Mouse (Mus musculus) hindbrain, embryonic 12.5 days (tissue): Measurements from ENCODE around the gene Rad51b. TPM values are rescaled to one million over a fixed set of nuclear protein-coding genes. Genes with fewer than 3 reads are reported as not detected.

ENCODE experiments used
- ATAC-seq: fragments of 200-750 bp; cut with Nextera tagmentation; 2 replicates; pipeline ENCODE4 v1.8.0; 2017; ENCODE audit warnings: moderate TSS enrichment; ENCODE audit not compliant: low FRiP score
- H3K27ac ChIP-seq: fragments of 300-500 bp; sonication (generic); 2 replicates; pipeline ENCODE4 v1.5.1; 2016; ENCODE audit warnings: mild to moderate bottlenecking
- H3K27me3 ChIP-seq: fragments of 300-500 bp; sonication (generic); 2 replicates; pipeline ENCODE4 v1.6.1; 2016; ENCODE audit warnings: mild to moderate bottlenecking
- H3K36me3 ChIP-seq: fragments of 300-500 bp; sonication (generic); 2 replicates; pipeline ENCODE4 v1.6.1; 2016; ENCODE audit warnings: mild to moderate bottlenecking
- H3K4me1 ChIP-seq: fragments of 300-500 bp; sonication (generic); 2 replicates; pipeline ENCODE4 v1.6.1; 2016
- H3K4me2 ChIP-seq: fragments of 300-500 bp; sonication (generic); replicated peaks from 2 replicates; pipeline ENCODE4 v1.6.1; 2016; ENCODE audit warnings: mild to moderate bottlenecking
- H3K4me3 ChIP-seq: fragments of 300-500 bp; sonication (generic); 2 replicates; pipeline ENCODE4 v1.5.1; 2016; ENCODE audit warnings: mild to moderate bottlenecking
- H3K9ac ChIP-seq: fragments of 300-500 bp; sonication (generic); 2 replicates; pipeline ENCODE4 v1.6.1; 2016; ENCODE audit warnings: mild to moderate bottlenecking, moderate library complexity
- H3K9me3 ChIP-seq: fragments of 300-500 bp; sonication (generic); replicated peaks from 2 replicates; pipeline ENCODE4 v1.6.1; 2016; ENCODE audit warnings: mild to moderate bottlenecking
- WGBS: fragments of 180-500 bp; shearing (Covaris S2); methylation state at CpG from one replicate; pipeline ENCODE4 v1.1.7; 2016; 5-methylcytosine and 5-hydroxymethylcytosine counted together
- polyA plus RNA-seq: library from polyadenylated mRNA; unstranded; fragments of >200 nt; fragmentation: Nextera tagmentation; extraction: Ambion mirVana; gene quantifications from 2 replicates; pipeline ENCODE4 v1.2.1, GENCODE M21; 2016

The Rad51b gene
- polyA plus RNA-seq, 1 experiment from 2014 or later: 5.2 TPM

DNA sequence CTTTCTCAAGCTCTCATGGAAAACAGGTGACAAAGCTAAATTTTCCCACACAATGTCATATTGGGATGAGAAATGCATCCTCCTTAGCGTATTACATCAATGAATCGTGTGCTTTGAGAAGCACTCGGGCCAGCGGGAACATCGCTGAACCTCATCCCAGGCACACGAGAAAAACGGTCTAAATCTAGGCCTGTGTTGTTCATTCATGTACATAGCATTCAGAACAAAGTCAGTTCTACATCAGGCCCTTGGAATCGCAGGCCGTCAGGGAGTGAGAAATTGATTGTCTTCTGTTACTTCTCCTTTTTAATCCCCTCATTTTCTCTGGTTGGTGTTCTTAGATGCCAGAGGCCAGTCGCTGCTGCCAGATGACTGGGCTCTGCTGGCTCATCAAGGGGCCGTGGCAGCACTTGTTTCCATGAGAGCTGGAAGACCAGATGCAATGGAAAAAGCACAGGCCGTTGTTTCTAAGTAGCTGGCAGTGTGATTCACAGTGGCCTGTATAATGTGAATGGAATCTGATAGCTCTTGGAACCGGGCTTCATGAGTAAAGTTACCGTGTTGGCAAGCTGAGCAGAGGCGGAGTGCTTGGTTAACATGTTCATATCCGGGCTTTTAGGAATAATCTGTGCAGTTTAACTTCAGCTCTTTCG, 191.6 kb downstream of the Rad51b start:
- 85% methylated on average over 17 of the region's 17 CpGs for WGBS
- no peak overlapping the region for H3K9ac ChIP-seq
- no peaks in the 10 kb centered on the region for H3K4me1 ChIP-seq
- no peak overlapping the region for H3K27ac ChIP-seq
- H3K4me3 ChIP-seq: no peak overlapping the region
- H3K36me3 ChIP-seq: no peaks in the 10 kb centered on the region
- H3K9me3 ChIP-seq: no peaks in the 10 kb centered on the region
- H3K27me3 ChIP-seq: no peaks in the 10 kb centered on the region
- no peak for ATAC-seq
- H3K4me2 ChIP-seq: no peak overlapping the region

DNA sequence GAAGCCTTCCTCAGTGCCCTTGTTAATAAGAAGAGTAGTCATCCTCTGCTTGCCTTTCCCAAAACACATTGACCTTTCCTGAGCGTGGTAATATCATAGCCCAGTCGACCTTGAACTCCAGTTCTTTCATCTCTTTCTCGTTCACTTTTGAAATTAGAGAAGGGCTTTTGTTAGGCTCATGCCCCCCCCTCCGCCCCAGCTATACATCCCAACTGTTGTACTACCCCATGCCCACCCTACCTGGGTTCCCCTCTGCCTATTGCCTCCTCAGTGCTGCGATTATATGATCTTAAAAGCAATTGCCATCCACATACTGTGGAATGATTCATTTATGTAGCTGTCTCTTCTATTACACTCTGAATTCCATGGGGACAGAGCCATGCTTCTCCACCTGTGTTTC, 193.5 kb downstream of the Rad51b start:
- H3K4me3 ChIP-seq: no peak overlapping the region
- no peak overlapping the region for H3K9ac ChIP-seq
- H3K4me1 ChIP-seq: no peaks in the 10 kb centered on the region
- no peaks in the 10 kb centered on the region for H3K9me3 ChIP-seq
- 81% methylated on average over 5 of the region's 5 CpGs for WGBS
- H3K27ac ChIP-seq: no peak overlapping the region
- H3K36me3 ChIP-seq: no peaks in the 10 kb centered on the region
- H3K4me2 ChIP-seq: no peak overlapping the region
- ATAC-seq: no peak
- H3K27me3 ChIP-seq: no peaks in the 10 kb centered on the region

DNA sequence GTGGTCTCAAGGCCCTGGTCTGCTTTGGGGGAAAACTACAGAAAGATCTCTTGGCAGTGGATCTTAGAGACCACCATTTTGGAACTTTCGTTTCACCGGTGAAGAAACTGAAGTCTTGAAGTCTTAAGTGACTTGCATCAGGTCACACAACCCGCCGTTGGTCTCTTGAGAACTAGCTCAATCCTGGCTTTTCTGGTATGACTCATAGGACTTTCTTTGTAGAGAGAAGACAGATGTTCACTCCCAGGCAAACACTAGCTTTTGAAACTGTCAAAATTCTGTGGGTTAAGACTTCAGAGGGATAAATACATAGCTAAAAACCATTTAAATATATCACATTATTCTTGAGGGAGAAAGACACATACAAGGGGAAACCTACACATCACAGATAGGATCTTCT, 195.1 kb downstream of the Rad51b start:
- H3K4me2 ChIP-seq: no peak overlapping the region
- 95% methylated on average over 4 of the region's 4 CpGs for WGBS

DNA sequence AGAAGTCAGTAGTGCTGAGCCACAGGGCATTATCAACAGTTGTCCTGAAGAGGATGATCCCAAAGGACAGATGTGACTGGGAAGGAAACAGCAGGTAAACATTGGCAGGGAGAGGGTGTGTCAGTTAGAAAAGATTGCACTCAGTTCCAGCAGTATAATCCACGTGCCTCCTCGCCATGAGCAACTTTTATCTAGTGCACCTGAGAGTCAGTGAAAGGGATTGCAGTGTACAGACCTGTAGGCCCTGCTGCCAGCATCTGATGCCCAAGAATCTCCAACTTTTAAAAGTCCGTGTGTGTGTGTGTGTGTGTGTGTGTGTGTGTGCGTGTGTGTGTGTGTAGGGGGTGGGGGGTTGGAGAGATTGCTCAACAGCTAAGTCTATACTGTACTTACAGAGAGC, 195.5 kb downstream of the Rad51b start:
- Histone ChIP-seq H3K27me3 (no peaks in the 10 kb centered on the region), H3K27ac (no peak overlapping the region), H3K36me3 (no peaks in the 10 kb centered on the region), H3K4me1 (no peaks in the 10 kb centered on the region), H3K4me3 (no peak overlapping the region), H3K4me2 (no peak overlapping the region), H3K9ac (no peak overlapping the region), H3K9me3 (no peaks in the 10 kb centered on the region)
- 93% methylated on average over 4 of the region's 4 CpGs for WGBS
- no peak for ATAC-seq

More for the DNA sequence above, 195.1 kb downstream of the Rad51b start:
- Histone ChIP-seq H3K4me3 (no peak overlapping the region), H3K9ac (no peak overlapping the region), H3K27ac (no peak overlapping the region), H3K27me3 (no peaks in the 10 kb centered on the region), H3K4me1 (no peaks in the 10 kb centered on the region), H3K36me3 (no peaks in the 10 kb centered on the region), H3K9me3 (no peaks in the 10 kb centered on the region)
- no peak for ATAC-seq

DNA sequence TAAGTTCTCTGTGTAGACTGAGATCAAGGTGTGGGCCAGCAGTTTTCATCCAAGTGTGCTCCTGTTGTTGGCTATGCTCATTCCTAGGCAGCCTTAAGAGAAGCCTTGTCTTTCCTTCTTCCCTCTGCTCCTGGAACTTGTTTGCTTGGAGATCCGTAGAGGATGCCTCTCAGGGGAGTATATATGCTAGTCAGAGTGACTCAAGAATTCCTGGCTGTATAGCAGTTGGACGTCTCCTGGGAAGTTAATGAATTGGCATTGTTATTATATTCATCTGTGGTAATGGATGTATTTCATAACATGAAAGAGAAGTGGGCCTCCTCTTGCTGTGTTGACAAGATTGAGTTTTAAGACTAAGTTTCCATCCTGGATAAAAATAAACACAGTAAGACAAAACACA, 196.4 kb downstream of the Rad51b start:
- 65% methylated on average over 2 of the region's 2 CpGs for WGBS
- H3K9ac ChIP-seq: no peak overlapping the region
- no peak overlapping the region for H3K27ac ChIP-seq
- no peaks in the 10 kb centered on the region for H3K4me1 ChIP-seq
- no peak overlapping the region for H3K4me2 ChIP-seq
- no peak overlapping the region for H3K4me3 ChIP-seq
- H3K9me3 ChIP-seq: no peaks in the 10 kb centered on the region
- no peaks in the 10 kb centered on the region for H3K36me3 ChIP-seq
- no peak for ATAC-seq
- H3K27me3 ChIP-seq: no peaks in the 10 kb centered on the region

DNA sequence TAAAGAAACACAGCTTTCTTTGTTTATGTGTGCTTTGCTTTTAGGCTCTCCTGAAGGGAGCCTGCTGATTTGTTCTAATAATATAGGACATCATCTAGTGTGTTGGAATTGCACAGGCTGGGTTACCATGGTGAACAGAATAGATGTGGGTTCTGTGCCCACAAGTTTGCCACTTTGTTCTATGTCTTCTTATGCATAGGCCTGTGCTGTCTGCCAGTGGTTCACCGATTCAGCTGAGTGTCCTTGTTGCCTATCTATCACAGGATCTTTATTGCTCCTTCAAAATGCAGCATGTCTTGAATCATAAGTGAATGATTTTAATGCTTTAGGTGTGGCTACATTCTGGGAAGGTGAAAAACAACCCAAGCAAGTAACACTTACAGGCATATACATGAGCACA, 201.2 kb downstream of the Rad51b start:
- 88% methylated on average over 1 of the region's 1 CpGs for WGBS

DNA sequence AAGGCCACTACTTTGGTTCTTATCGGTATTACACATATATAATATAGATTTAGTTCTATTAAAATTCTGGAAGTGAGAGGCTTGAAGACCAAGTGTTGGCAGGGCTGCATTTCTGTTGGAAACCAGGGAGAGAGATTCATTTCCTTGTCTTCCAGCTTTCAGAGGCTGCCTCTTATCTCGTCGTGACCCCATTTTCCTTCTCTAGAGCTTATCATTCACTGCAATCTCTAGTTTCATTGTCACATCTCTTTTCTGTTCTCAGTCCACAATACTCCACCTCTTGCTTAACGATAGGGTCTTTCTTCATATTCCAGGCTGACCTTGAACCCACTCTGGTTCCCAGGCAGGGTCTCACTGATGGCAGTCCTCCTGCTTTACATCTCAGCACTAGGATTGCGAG, 202.7 kb downstream of the Rad51b start:
- H3K36me3 ChIP-seq: no peaks in the 10 kb centered on the region
- no peak for ATAC-seq
- WGBS: 88% methylated on average over 5 of the region's 5 CpGs
- no peak overlapping the region for H3K27ac ChIP-seq
- H3K9ac ChIP-seq: no peak overlapping the region
- H3K4me3 ChIP-seq: no peak overlapping the region
- H3K4me1 ChIP-seq: peaks cover 12% of the 10 kb centered on the region
- no peak overlapping the region for H3K4me2 ChIP-seq
- no peaks in the 10 kb centered on the region for H3K27me3 ChIP-seq
- no peaks in the 10 kb centered on the region for H3K9me3 ChIP-seq

More for the DNA sequence above, 201.2 kb downstream of the Rad51b start:
- no peak for ATAC-seq
- no peak overlapping the region for H3K27ac ChIP-seq
- no peak overlapping the region for H3K9ac ChIP-seq
- H3K4me2 ChIP-seq: no peak overlapping the region
- H3K4me1 ChIP-seq: peaks cover 5% of the 10 kb centered on the region; the same call in 1 of the 2 replicates
- no peaks in the 10 kb centered on the region for H3K9me3 ChIP-seq
- H3K4me3 ChIP-seq: no peak overlapping the region
- no peaks in the 10 kb centered on the region for H3K27me3 ChIP-seq
- H3K36me3 ChIP-seq: no peaks in the 10 kb centered on the region

DNA sequence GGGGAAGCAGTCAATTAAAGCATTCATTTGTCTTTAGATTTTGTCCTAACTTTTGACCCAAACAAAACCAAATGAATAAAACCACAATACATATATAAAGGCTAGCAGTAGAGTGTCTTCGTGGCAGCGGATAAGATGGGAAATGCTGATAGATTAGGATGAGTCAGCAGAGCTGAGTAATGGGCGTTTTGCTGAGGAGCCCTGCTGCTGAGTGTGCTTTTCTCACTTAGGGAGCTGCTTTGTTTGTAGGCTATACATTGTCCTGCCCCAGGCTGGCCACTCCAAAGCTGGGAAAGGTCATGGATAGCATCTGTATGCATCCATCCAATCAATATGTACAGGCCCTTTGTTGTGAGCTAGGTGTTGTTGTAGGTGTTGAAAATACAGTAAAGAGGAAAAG, 204.8 kb downstream of the Rad51b start:
- no peaks in the 10 kb centered on the region for H3K36me3 ChIP-seq
- H3K4me3 ChIP-seq: no peak overlapping the region
- H3K4me2 ChIP-seq: no peak overlapping the region
- no peaks in the 10 kb centered on the region for H3K27me3 ChIP-seq
- ATAC-seq: no peak
- no peak overlapping the region for H3K9ac ChIP-seq
- H3K9me3 ChIP-seq: no peaks in the 10 kb centered on the region
- H3K4me1 ChIP-seq: peaks cover 12% of the 10 kb centered on the region
- 51% methylated on average over 3 of the region's 3 CpGs for WGBS
- H3K27ac ChIP-seq: no peak overlapping the region

DNA sequence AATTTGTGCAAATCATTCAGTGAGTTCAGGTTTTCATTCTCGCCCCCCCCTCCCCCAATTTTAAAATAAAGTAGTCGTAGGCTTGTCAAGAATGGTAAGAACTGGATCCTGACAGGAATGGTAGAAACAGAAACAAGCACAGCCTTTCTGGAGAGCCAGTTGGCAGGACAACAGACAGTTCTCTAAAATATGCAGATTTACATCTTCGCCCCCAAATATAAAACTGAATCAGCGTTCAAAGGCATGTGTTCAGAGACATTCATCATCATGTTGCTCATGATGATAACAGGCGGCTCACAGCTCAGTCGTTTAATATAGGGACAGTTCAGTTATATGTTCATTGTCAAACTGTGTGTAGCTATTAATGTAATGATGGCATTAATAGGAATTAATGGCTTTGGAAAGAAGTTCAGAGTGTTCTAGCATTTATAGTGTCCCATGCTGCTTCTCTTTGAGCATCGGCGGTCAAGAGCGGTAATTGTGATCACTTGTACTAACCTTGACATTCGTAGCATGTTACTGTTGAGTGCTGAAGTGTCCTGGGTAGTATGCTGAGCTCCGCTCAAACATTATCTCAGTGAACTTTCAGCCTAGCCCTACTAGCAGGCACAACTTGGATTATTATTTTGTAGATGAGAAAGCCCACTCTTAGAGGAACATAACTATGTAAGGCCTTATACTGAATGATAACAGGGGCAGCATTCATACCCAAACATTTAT, 205.9 kb downstream of the Rad51b start:
- no peaks in the 10 kb centered on the region for H3K9me3 ChIP-seq
- ATAC-seq: no peak
- peak overlapping the region; percentile 55; the same call in 1 of the 2 replicates for H3K27ac ChIP-seq
- H3K4me3 ChIP-seq: no peak overlapping the region
- no peaks in the 10 kb centered on the region for H3K27me3 ChIP-seq
- no peaks in the 10 kb centered on the region for H3K36me3 ChIP-seq
- 80% methylated on average over 11 of the region's 11 CpGs for WGBS
- H3K4me1 ChIP-seq: peaks cover 15% of the 10 kb centered on the region
- no peak overlapping the region for H3K9ac ChIP-seq
- no peak overlapping the region for H3K4me2 ChIP-seq

DNA sequence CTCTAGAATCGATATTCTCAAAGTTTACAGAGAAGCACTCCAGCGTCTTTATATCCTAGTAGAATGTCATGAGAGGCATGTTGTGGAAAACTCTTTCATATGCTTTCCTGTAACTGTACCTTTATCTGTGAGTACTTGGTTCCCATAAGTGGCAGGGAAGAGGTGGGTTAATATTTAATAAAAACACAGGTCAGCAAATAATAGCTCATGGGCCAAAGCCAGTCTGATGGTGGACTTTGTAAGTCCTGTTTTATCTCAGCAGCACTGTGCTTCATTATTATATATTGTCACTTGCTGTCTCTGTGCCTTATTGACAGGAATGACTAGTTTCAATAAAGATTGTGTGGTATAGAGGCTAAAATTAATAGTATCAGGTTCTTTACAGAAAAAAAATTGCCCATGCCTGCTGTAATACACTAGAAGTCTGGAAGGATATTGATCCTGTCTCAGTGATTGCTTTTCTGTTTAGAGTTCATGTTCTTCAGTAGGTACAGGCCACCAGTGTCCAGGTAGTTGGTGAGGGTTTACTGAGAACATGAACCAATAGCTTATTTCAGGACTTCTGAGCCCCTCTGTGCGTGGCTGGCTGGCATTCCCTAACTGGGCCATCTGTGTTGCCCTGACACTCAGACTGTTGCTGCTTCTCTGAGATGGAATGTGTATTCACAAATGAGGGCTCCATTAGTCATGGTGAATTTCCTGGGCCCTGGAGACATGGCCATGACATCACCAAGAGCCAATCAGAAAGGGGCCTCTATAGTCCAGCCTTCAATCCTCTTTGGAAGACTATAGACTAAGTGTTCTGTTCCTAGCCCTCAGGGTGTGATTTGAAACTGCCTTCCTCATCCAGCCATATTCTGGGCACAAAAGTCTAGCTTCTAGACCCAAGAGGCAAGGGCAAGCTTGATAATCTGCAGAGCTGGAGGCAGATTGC, 206.8 kb downstream of the Rad51b start:
- ATAC-seq: peak; percentile 96
- Histone ChIP-seq H3K27me3 (no peaks in the 10 kb centered on the region), H3K4me3 (no peak overlapping the region), H3K4me1 (peaks cover 15% of the 10 kb centered on the region), H3K9me3 (no peaks in the 10 kb centered on the region), H3K27ac (peak overlapping the region; percentile 55), H3K36me3 (no peaks in the 10 kb centered on the region), H3K9ac (no peak overlapping the region), H3K4me2 (no peak overlapping the region)
- 71% methylated on average over 3 of the region's 3 CpGs for WGBS

DNA sequence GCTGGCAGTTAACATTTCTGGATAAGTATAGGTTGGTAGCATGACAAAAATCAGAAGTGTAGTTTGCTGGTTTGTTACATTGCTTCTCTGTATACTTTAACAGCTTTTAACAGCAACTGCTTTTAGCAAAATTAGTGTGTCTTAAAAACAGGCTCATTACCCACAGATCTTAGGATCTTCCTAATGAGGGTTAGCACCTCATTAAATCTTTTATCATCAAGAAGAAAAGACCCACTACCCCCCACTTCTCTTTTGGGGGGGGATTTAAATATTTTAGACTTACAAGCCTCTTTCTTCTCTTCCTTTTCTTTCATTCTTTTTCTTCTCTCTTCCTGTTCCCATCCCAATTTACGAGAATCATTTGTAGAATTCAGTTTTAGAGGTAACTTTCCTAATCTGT, 207.6 kb downstream of the Rad51b start:
- no peak overlapping the region for H3K4me2 ChIP-seq
- 82% methylated on average over 1 of the region's 1 CpGs for WGBS
- H3K4me1 ChIP-seq: peaks cover 15% of the 10 kb centered on the region
- H3K27me3 ChIP-seq: no peaks in the 10 kb centered on the region
- H3K4me3 ChIP-seq: no peak overlapping the region
- no peak overlapping the region for H3K9ac ChIP-seq
- 0 out of 2 replicates have a peak, but pooled peaks have one; percentile 24 for ATAC-seq
- H3K36me3 ChIP-seq: no peaks in the 10 kb centered on the region
- H3K27ac ChIP-seq: peak overlapping the region; percentile 40
- no peaks in the 10 kb centered on the region for H3K9me3 ChIP-seq

DNA sequence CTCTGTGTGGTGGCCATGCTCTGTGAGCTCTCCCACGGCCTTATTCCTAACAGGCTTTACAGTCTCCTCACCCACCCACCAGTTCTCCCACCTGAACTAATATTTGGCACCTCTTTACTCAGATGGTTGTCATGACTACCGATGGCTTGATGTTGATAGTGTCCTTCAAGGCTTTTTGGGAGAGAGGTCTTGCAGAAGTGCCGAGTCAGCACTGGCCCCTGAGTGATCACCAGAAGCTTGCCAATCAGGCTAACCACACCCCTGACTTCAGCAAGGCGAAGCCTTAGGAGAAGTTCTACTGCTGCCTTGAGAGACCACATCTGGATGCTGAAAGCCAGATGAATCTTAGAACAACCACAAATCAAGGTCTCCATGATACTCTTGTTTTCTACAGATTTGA, 209.3 kb downstream of the Rad51b start:
- no peak overlapping the region for H3K4me3 ChIP-seq
- H3K4me1 ChIP-seq: peaks cover 16% of the 10 kb centered on the region
- WGBS: 64% methylated on average over 4 of the region's 4 CpGs
- H3K27me3 ChIP-seq: no peaks in the 10 kb centered on the region
- no peak overlapping the region for H3K9ac ChIP-seq
- no peaks in the 10 kb centered on the region for H3K9me3 ChIP-seq
- H3K36me3 ChIP-seq: no peaks in the 10 kb centered on the region
- no peak overlapping the region for H3K27ac ChIP-seq
- ATAC-seq: no peak
- H3K4me2 ChIP-seq: no peak overlapping the region
